Mouse (Mus musculus) bone marrow macrophage, adult 2 months (primary cell): ENCODE data around the gene Slc6a16.

ENCODE experiments used
- CTCF ChIP-seq: IDR thresholded peaks from 2 replicates; pipeline ENCODE4 v1.5.1; 2012; ENCODE audit warnings: low read depth, mild to moderate bottlenecking, low read length, moderate library complexity
- POLR2A ChIP-seq: IDR thresholded peaks from 2 replicates; pipeline ENCODE4 v1.6.1; 2012; ENCODE audit warnings: mild to moderate bottlenecking, low read depth, low read length, borderline replicate concordance

DNA sequence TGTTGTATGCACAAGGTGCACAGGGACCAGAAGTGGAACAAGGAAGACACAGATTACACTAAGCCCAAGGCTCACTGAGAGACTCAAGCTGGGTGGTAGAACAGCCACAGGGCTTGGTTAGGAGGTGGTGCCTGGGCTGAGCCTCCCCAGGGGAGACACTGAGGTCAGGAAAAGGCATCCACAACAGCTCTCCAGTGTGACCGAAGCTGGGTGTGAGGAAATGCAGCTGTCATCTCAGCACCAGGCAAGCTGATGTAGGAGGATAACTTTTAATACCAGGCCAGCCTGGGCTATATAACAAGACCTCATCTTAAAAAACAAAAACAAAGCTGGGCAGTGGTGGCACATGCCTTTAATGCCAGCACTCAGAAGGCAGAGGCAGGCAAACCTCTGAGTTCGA is 49.7 kb upstream of the Slc6a16 start:
- TF ChIP-seq POLR2A = no peak
- TF ChIP-seq CTCF = no peak
